ENCODE assay signal across 9 mouse cellular contexts in genomic region chr3:33142901-33143461, GRCm38 (mm10). TPM values are rescaled to one million over a fixed set of nuclear protein-coding genes. Genes with fewer than 3 reads are reported as not detected.
DNase-seq lines count a peak whose midpoint lies in the region; ATAC-seq lines count a peak whose summit lies in the region.
"Had no signal": no experiment of that assay in that cellular context is flagged by ENCODE, and none has a peak within 500 bp of the region (broad histone marks: within the 10 kb centered on the region; RNA-seq: fewer than 3 reads in every experiment).

Pex5l (minus strand) TSS chr3:33143247.

- H3K9ac ChIP-seq in liver, embryonic 13.5 days: no peak within 1 kb of the TSS

- H3K4me1 ChIP-seq in forebrain, embryonic 10.5 days: peaks cover 16% of the 10 kb centered on the region
- H3K4me1 ChIP-seq in liver, embryonic 13.5 days (replicated peaks): no peaks in the 10 kb centered on the region

- intact Hi-C loops in heart, postnatal 10 days (cut with DNase I): loop anchor here (2.0 to 10.0 kb wide), 3 partner anchors 100 to 652 kb away; partner anchors contain the start of genes Ttc14 and Usp13

- peaks cover 62% of the 10 kb centered on the region for H3K27me3 ChIP-seq in forebrain, embryonic 10.5 days (ENCODE audit: poor library complexity, severe bottlenecking)
- peaks cover 23% of the 10 kb centered on the region for H3K27me3 ChIP-seq in liver, embryonic 13.5 days

- H3K4me3 ChIP-seq in forebrain, embryonic 10.5 days: peak within 1 kb of the TSS; percentile 72
- peak within 1 kb of the TSS; percentile 48 for H3K4me3 ChIP-seq in liver, embryonic 13.5 days (replicated peaks)

- under 1% methylated on average over 88 of the region's 88 CpGs for WGBS in forebrain, embryonic 10.5 days
- under 1% methylated on average over 72 of the region's 88 CpGs for WGBS in liver, embryonic 13.5 days (ENCODE audit: insufficient replicate concordance)

- H3K36me3 ChIP-seq in forebrain, embryonic 10.5 days (replicated peaks): no peaks in the 10 kb centered on the region
- H3K36me3 ChIP-seq in liver, embryonic 13.5 days: no peaks in the 10 kb centered on the region

- H3K9me3 ChIP-seq in forebrain, embryonic 10.5 days: no peaks in the 10 kb centered on the region
- no peaks in the 10 kb centered on the region for H3K9me3 ChIP-seq in liver, embryonic 13.5 days (replicated peaks)

- peak; percentile 8 to 53 for DNase-seq in urinary bladder, adult 18-20 months (ENCODE audit: low spot score in 2 of 2)
- no peak for DNase-seq in urinary bladder, postnatal 10 days (ENCODE audit: low spot score)
- DNase-seq in forebrain, embryonic 10.5 days (ENCODE audit: extremely low spot score, low spot score): peak; percentile 73
- DNase-seq in heart, postnatal 10 days: peak; percentile 53 to 57
- DNase-seq in kidney, postnatal 36 days: peak; percentile 3 to 60
- DNase-seq in liver, embryonic 13.5 days: no peak
- DNase-seq in ovary, postnatal 36 days (ENCODE audit: low spot score): peak; percentile 72
- no peak for DNase-seq in spleen, adult 12 weeks (ENCODE audit: low spot score)

- ATAC-seq in liver, embryonic 13.5 days (ENCODE audit: low read depth): peak; percentile 65

- peak within 1 kb of the TSS; percentile 80 for H3K27ac ChIP-seq in forebrain, embryonic 10.5 days
- H3K27ac ChIP-seq in liver, embryonic 13.5 days: no peak within 1 kb of the TSS

- peak within 1 kb of the TSS; percentile 63 for H3K4me2 ChIP-seq in liver, embryonic 13.5 days

RNA-seq across cellular contexts. Expression of gene Pex5l, which starts in this region (rescaled TPM):
- polyA plus RNA-seq in forebrain, embryonic 10.5 days (2016; fragmentation: Nextera tagmentation; extraction: Ambion mirVana): 0.78 and 0.81 TPM in 2 replicates
- total RNA-seq in heart, postnatal 10 days (2021): under 1 TPM; 0.20 to 0.38 TPM
- not detected in 2 replicates for polyA plus RNA-seq in liver, embryonic 13.5 days (2015; fragmentation: Nextera tagmentation; extraction: Ambion mirVana)
- total RNA-seq: MEL had no signal

Comparison
In these comparisons a context has a peak if more than half of its experiments do, and no peak if none do; other contexts are left out.
1. DNase-seq: peak in urinary bladder, adult 18-20 months (2 of 2), kidney, postnatal 36 days (2 of 2) and ovary, postnatal 36 days (single experiment); none in urinary bladder, postnatal 10 days (single experiment), liver, embryonic 13.5 days (single experiment) and spleen, adult 12 weeks (single experiment).
2. Peak in DNase-seq, H3K4me3 ChIP-seq and H3K27ac ChIP-seq in forebrain, embryonic 10.5 days; RNA of the gene not detected or under 1 TPM.
3. Peak in DNase-seq in heart, postnatal 10 days; RNA of the gene not detected or under 1 TPM.
4. Peak in ATAC-seq, H3K4me3 ChIP-seq and H3K4me2 ChIP-seq in liver, embryonic 13.5 days; RNA of the gene not detected or under 1 TPM.